Mouse (Mus musculus) lung, postnatal 14 days (tissue): ENCODE data around the gene Hnrnph2.
A peak's percentile ranks its signal among the peaks of the same experiment; 100 is the strongest.

Source experiments
- DNase-seq: peaks from one replicate; pipeline ENCODE4 v3.0.0; 2021

Gene Hnrnph2

GRCm38 (mm10) chrX:134614306-134614705 lies 13.3 kb downstream of the Hnrnph2 start:
- DNase-seq: peak; percentile 27

- no peak for DNase-seq
Observed at GRCm38 (mm10) chrX:134619695-134620094, 18.7 kb downstream of the Hnrnph2 start.

GRCm38 (mm10) chrX:134620254-134620865 lies 19.4 kb downstream of the Hnrnph2 start:
- no peak for DNase-seq

- DNase-seq: no peak
Observed at GRCm38 (mm10) chrX:134621685-134622084, 20.7 kb downstream of the Hnrnph2 start.

GRCm38 (mm10) chrX:134623350-134623749 lies 22.4 kb downstream of the Hnrnph2 start:
- DNase-seq: no peak

GRCm38 (mm10) chrX:134628200-134628599 lies 27.2 kb downstream of the Hnrnph2 start:
- no peak for DNase-seq

- DNase-seq: no peak
Observed at GRCm38 (mm10) chrX:134632710-134633109, 31.7 kb downstream of the Hnrnph2 start.

- no peak for DNase-seq
Observed at GRCm38 (mm10) chrX:134635111-134635510, 34.1 kb downstream of the Hnrnph2 start.

- no peak for DNase-seq
Observed at GRCm38 (mm10) chrX:134635860-134636259, 34.9 kb downstream of the Hnrnph2 start.

GRCm38 (mm10) chrX:134641000-134641760 lies 40.2 kb downstream of the Hnrnph2 start:
- no peak for DNase-seq

GRCm38 (mm10) chrX:134646338-134646737 lies 45.4 kb downstream of the Hnrnph2 start:
- no peak for DNase-seq

GRCm38 (mm10) chrX:134647421-134647820 lies 46.4 kb downstream of the Hnrnph2 start:
- DNase-seq: no peak

- DNase-seq: peak; percentile 78
Observed at GRCm38 (mm10) chrX:134648031-134648692, 47.2 kb downstream of the Hnrnph2 start.

GRCm38 (mm10) chrX:134652061-134652460 lies 51.1 kb downstream of the Hnrnph2 start:
- DNase-seq: no peak
